Comparison of ENCODE assay signal across 14 mouse cellular contexts in genomic region chr2:132697695-132698094, GRCm38 (mm10). TPM values are rescaled to one million over a fixed set of nuclear protein-coding genes. Genes with fewer than 3 reads are reported as not detected.
DNase-seq lines count a peak whose midpoint lies in the region; ATAC-seq and TF ChIP-seq lines count a peak whose summit lies in the region.
"Had no signal": no experiment of that assay in that cellular context is flagged by ENCODE, and none has a peak within 500 bp of the region (broad histone marks: within the 10 kb centered on the region; RNA-seq: fewer than 3 reads in every experiment).

No protein-coding gene starts in this region.

- no peak overlapping the region for H3K9ac ChIP-seq in ES-E14 (ENCODE audit: insufficient read depth, low read depth, low read length, poor library complexity, severe bottlenecking)
- peak overlapping the region; percentile 38 for H3K9ac ChIP-seq in liver, embryonic 14.5 days (replicated peaks)
- H3K9ac ChIP-seq in forebrain, embryonic 15.5 days (replicated peaks): no peak overlapping the region
- H3K9ac ChIP-seq: limb, embryonic 12.5 days; midbrain, embryonic 12.5 days; neural tube, embryonic 13.5 days had no signal

- H3K9me3 ChIP-seq in ES-E14 (ENCODE audit: control insufficient read depth, insufficient read depth, low read depth, low read length): no peaks in the 10 kb centered on the region
- no peaks in the 10 kb centered on the region for H3K9me3 ChIP-seq in liver, embryonic 14.5 days (ENCODE audit: control insufficient read depth, low read length)
- H3K9me3 ChIP-seq in forebrain, embryonic 15.5 days: no peaks in the 10 kb centered on the region
- H3K9me3 ChIP-seq: limb, embryonic 12.5 days; midbrain, embryonic 12.5 days; neural tube, embryonic 13.5 days had no signal

- H3K4me1 ChIP-seq in ES-E14 (ENCODE audit: control insufficient read depth in 2 of 2, insufficient read depth in 2 of 2, low read length in 2 of 2, poor library complexity in 1 of 2): peaks cover 2 to 33% of the 10 kb centered on the region in 2 experiments; a peak in 3 of 4 replicates
- H3K4me1 ChIP-seq in liver, embryonic 14.5 days (replicated peaks; ENCODE audit: control insufficient read depth in 2 of 2, insufficient read depth in 2 of 2, low read length in 1 of 2): peaks cover 44 to 55% of the 10 kb centered on the region in 2 experiments
- no peaks in the 10 kb centered on the region; the same call in 1 of the 2 replicates for H3K4me1 ChIP-seq in forebrain, embryonic 15.5 days
- H3K4me1 ChIP-seq: limb, embryonic 12.5 days; midbrain, embryonic 12.5 days; neural tube, embryonic 13.5 days had no signal

- TF ChIP-seq EP300 in liver, embryonic 14.5 days (IDR thresholded peaks at IDR 0.05; ENCODE audit: low read depth): no peak

- ATAC-seq in liver, embryonic 14.5 days (ENCODE audit: insufficient read depth): no peak
- no peak for ATAC-seq in forebrain, embryonic 15.5 days (replicated peaks)

- H3K36me3 ChIP-seq in ES-E14 (ENCODE audit: control insufficient read depth, insufficient read depth, low read length, poor library complexity, severe bottlenecking): peaks cover 5% of the 10 kb centered on the region; the same call in 1 of the 2 replicates
- H3K36me3 ChIP-seq in liver, embryonic 14.5 days (replicated peaks; ENCODE audit: control insufficient read depth, insufficient read depth, low read depth): no peaks in the 10 kb centered on the region
- peaks cover 7% of the 10 kb centered on the region; the same call in 1 of the 2 replicates for H3K36me3 ChIP-seq in forebrain, embryonic 15.5 days

- H3K4me3 ChIP-seq in gastrocnemius, adult 2 months: peak overlapping the region; percentile 44
- H3K4me3 ChIP-seq in layer of hippocampus, adult 2 months: no peak overlapping the region
- H3K4me3 ChIP-seq in ES-E14 (ENCODE audit: insufficient read depth in 1 of 2, low read depth in 1 of 2, low read length in 2 of 2, poor library complexity in 1 of 2, severe bottlenecking in 1 of 2): no peak overlapping the region
- no peak overlapping the region for H3K4me3 ChIP-seq in liver, embryonic 14.5 days (ENCODE audit: insufficient read depth in 1 of 2, low read depth in 2 of 2, low read length in 2 of 2)
- no peak overlapping the region for H3K4me3 ChIP-seq in forebrain, embryonic 15.5 days
- H3K4me3 ChIP-seq: limb, embryonic 12.5 days; midbrain, embryonic 12.5 days; neural tube, embryonic 13.5 days had no signal

- in situ Hi-C loops in ES-E14 (cut with MboI; ENCODE audit: low sequenced_read_pairs in 2 of 2, unreplicated experiment in 2 of 2): no loop called here

- peak overlapping the region; percentile 31 for H3K4me2 ChIP-seq in liver, embryonic 14.5 days (ENCODE audit: low read depth)
- no peak overlapping the region for H3K4me2 ChIP-seq in forebrain, embryonic 15.5 days (replicated peaks)
- H3K4me2 ChIP-seq: limb, embryonic 12.5 days; midbrain, embryonic 12.5 days; neural tube, embryonic 13.5 days had no signal

- WGBS in liver, embryonic 14.5 days (ENCODE audit: insufficient replicate concordance): 80% methylated on average over 7 of the region's 7 CpGs
- 82% methylated on average over 7 of the region's 7 CpGs for WGBS in forebrain, embryonic 15.5 days

- no peak for DNase-seq in gastrocnemius, adult 2 months
- no peak for DNase-seq in gastrocnemius, postnatal 10 days
- no peak for DNase-seq in layer of hippocampus, adult 2 months (ENCODE audit: low spot score in 2 of 2)
- DNase-seq in layer of hippocampus, adult 9-10 months (ENCODE audit: low spot score): no peak
- no peak for DNase-seq in ES-E14 (ENCODE audit: low read depth, low spot score)
- DNase-seq in liver, embryonic 14.5 days (ENCODE audit: low read depth in 3 of 3, low spot score in 3 of 3): no peak
- DNase-seq in natural killer cell, adult 2 months (ENCODE audit: low spot score in 2 of 2): no peak
- DNase-seq: layer of hippocampus, postnatal 36 days; retina, postnatal 1 day had no signal

- intact Hi-C loops in gastrocnemius, adult 2 months (cut with DNase I): no loop called here

- peak overlapping the region; percentile 56 for H3K27ac ChIP-seq in gastrocnemius, adult 2 months
- peak overlapping the region; percentile 75 for H3K27ac ChIP-seq in layer of hippocampus, adult 2 months
- peak overlapping the region; percentile 48; the same call in 1 of the 2 replicates for H3K27ac ChIP-seq in ES-E14 (ENCODE audit: insufficient read depth, low read depth, low read length, poor library complexity, severe bottlenecking)
- peak overlapping the region; percentile 60 for H3K27ac ChIP-seq in liver, embryonic 14.5 days
- H3K27ac ChIP-seq in forebrain, embryonic 15.5 days (replicated peaks): no peak overlapping the region; the same call in 1 of the 2 replicates
- H3K27ac ChIP-seq: limb, embryonic 12.5 days; midbrain, embryonic 12.5 days; neural tube, embryonic 13.5 days; stomach, postnatal 0 days had no signal

- TF ChIP-seq CTCF in gastrocnemius, adult 2 months (IDR thresholded peaks at IDR 0.05): no peak
- TF ChIP-seq CTCF in layer of hippocampus, adult 2 months (conservative IDR thresholded peaks at IDR 0.05): no peak
- TF ChIP-seq CTCF in liver, embryonic 14.5 days (IDR thresholded peaks at IDR 0.05; ENCODE audit: low read depth): no peak

- H3K27me3 ChIP-seq in liver, embryonic 14.5 days (ENCODE audit: control insufficient read depth, insufficient read depth, low read length): no peaks in the 10 kb centered on the region
- H3K27me3 ChIP-seq in forebrain, embryonic 15.5 days: no peaks in the 10 kb centered on the region
- H3K27me3 ChIP-seq: limb, embryonic 12.5 days; midbrain, embryonic 12.5 days; neural tube, embryonic 13.5 days had no signal

TF ChIP-seq in ES-E14, 5 proteins besides CTCF, POLR2A, EP300 and RAD21:
- no peak for TF ChIP-seq MAFK (IDR thresholded peaks at IDR 0.05; ENCODE audit: insufficient read depth, low read depth, low read length)
- TF ChIP-seq ZC3H11A (IDR thresholded peaks at IDR 0.05; ENCODE audit: borderline replicate concordance, low read depth, low read length): no peak
- TF ChIP-seq HCFC1 (IDR thresholded peaks at IDR 0.05; ENCODE audit: borderline replicate concordance, insufficient read depth, low read length): no peak
- no peak for TF ChIP-seq CHD2 (IDR thresholded peaks at IDR 0.05; ENCODE audit: low read depth, low read length)
- TF ChIP-seq ZNF384 (IDR thresholded peaks at IDR 0.05; ENCODE audit: low read depth, low read length): no peak

RNA-seq across cellular contexts. Expression of gene Shld1, which starts 11.0 kb away (rescaled TPM):
- 1 to 10 TPM; 6.2 to 6.9 TPM for total RNA-seq in gastrocnemius, adult 2 months (2021)
- 1 to 10 TPM; 3.6 to 5.7 TPM for total RNA-seq in gastrocnemius, postnatal 10 days (2021)
- total RNA-seq in layer of hippocampus, adult 2 months (2021): 10 to 100 TPM in 1 of 2 experiments, 1 to 10 TPM in 1; 9.7 to 11.0 TPM
- 8.9 and 9.2 TPM in 2 replicates for total RNA-seq in ES-E14 (2012; rRNA removed)
- polyA plus RNA-seq in liver, embryonic 14.5 days (2012; rRNA removed): 6.3 and 7.1 TPM in 2 replicates
- polyA plus RNA-seq in liver, embryonic 14.5 days (2014; fragmentation: Nextera tagmentation; extraction: Ambion mirVana): 10.1 and 12.3 TPM in 2 replicates
- polyA plus RNA-seq in forebrain, embryonic 15.5 days (2015; fragmentation: Nextera tagmentation; extraction: Ambion mirVana): 22.1 and 24.6 TPM in 2 replicates
